Mouse (Mus musculus) kidney, adult 2 months (tissue): ENCODE measurements around the gene Ldlrap1. TPM values are rescaled to one million over a fixed set of nuclear protein-coding genes. Genes with fewer than 3 reads are reported as not detected.
A peak's percentile ranks its signal among the peaks of the same experiment; 100 is the strongest.

Experiments
- DNase-seq: peaks from one replicate; pipeline ENCODE4 v3.0.0; 2021
- H3K27ac ChIP-seq: fragments of 200-500 bp; 2 replicates; pipeline ENCODE4 v1.5.1; 2012; ENCODE audit warnings: low read depth, low read length, control low read depth, inconsistent platforms; ENCODE audit not compliant: insufficient read depth
- H3K27me3 ChIP-seq: fragments of 200-500 bp; replicated peaks from 2 replicates; pipeline ENCODE4 v1.6.1; 2012; ENCODE audit warnings: mild to moderate bottlenecking, moderate library complexity, low read length, inconsistent platforms; ENCODE audit not compliant: control insufficient read depth, insufficient read depth
- H3K36me3 ChIP-seq: fragments of 200-500 bp; 2 replicates; pipeline ENCODE4 v1.6.1; 2012; ENCODE audit warnings: mild to moderate bottlenecking, moderate library complexity, low read length, inconsistent platforms; ENCODE audit not compliant: control insufficient read depth, insufficient read depth
- H3K4me1 ChIP-seq: fragments of 200-500 bp; 2 replicates; pipeline ENCODE4 v1.6.1; 2011; ENCODE audit warnings: low read length; ENCODE audit not compliant: control insufficient read depth, insufficient read depth
- H3K4me3 ChIP-seq: fragments of 200-500 bp; 2 replicates; pipeline ENCODE4 v1.5.1; 2011; ENCODE audit warnings: mild to moderate bottlenecking, low read depth, low read length, control low read depth; ENCODE audit not compliant: insufficient read depth
- CTCF ChIP-seq: fragments of 200-500 bp; conservative IDR thresholded peaks from 2 replicates; pipeline ENCODE4 v1.5.1; 2011; ENCODE audit warnings: low read depth, mild to moderate bottlenecking, control low read depth, low read length, moderate library complexity, mixed read lengths; ENCODE audit not compliant: insufficient read depth, insufficient read length
- POLR2A ChIP-seq: fragments of 200-500 bp; IDR thresholded peaks from one replicate; pipeline ENCODE4 v1.6.1; 2011; ENCODE audit warnings: low read depth, low read length, control low read depth
- WGBS: fragments of 180-500 bp; shearing (Covaris S2); methylation state at CpG from one replicate; pipeline ENCODE4 v1.1.7; 2018; 5-methylcytosine and 5-hydroxymethylcytosine counted together
- polyA plus RNA-seq: library from polyadenylated mRNA; depleted of rRNA; stranded (reverse); fragments of >200 nt; gene quantifications from 2 replicates; pipeline ENCODE4 v1.2.3, GENCODE M21; 2012

Gene Ldlrap1
- polyA plus RNA-seq, 1 experiment: 22.0 TPM

DNA sequence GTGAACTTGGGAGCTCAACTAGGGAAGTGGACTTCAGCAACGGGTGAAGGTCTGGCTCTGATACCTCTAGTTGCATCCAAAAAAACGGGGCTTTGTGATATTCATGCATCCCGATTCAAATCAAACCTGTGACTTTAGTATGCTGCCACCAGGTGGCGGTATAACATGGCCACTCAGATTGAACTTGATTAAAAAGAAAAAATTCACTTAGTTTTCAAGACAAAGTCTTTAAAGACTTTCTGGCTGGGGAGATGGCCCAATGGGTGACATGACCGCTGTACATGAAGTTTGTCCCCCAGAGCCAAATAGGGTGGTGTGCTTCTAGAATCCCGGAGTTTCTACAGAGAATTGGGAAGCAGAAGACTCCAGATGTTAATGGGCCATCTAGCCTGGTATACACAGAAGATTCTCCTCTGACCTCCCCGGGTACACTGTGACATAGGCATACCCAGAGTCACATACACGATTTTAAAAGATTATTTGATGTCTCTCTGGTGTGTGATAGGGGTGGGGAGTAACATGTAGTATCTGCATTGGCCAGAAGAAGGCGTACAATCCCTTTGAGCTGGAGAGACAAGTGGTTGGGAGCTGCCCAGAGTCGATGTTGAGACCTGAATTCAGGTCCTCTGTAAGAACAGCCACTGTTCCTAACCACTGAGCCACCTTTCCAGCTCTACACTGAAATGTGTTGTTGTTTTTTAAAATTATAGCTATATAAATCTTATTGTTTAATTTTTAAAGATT, 25.6 kb upstream of the Ldlrap1 start:
- H3K36me3 ChIP-seq: no peaks in the 10 kb centered on the region
- H3K27ac ChIP-seq: no peak overlapping the region
- WGBS: 31% methylated on average over 10 of the region's 10 CpGs
- DNase-seq: peak; percentile 74
- no peaks in the 10 kb centered on the region for H3K27me3 ChIP-seq
- peaks cover 6% of the 10 kb centered on the region; the same call in 1 of the 2 replicates for H3K4me1 ChIP-seq
- H3K4me3 ChIP-seq: no peak overlapping the region
- peak; percentile 27; the same call in 1 of the 2 replicates for TF ChIP-seq CTCF
- no peak for TF ChIP-seq POLR2A

DNA sequence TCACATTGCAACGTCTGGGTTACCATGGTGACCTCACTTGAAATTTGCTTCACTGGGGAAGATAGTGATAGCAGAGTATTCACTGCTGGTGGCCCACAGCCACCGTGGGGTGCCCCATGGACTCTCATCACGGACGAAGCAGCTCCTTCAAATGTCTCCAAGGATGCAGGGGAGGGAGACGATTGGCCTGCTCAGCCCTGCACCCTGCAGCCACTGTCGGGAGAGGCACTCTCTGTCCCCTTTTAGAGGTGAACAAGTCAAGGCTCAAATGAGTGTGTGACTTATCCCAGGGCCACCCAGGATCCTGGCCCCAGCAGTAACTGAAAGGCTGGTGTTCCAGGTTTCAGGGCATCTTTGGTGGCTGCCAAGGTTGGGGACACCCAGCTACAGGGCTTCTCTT, 23.9 kb upstream of the Ldlrap1 start:
- H3K27ac ChIP-seq: no peak overlapping the region
- DNase-seq: no peak
- H3K36me3 ChIP-seq: no peaks in the 10 kb centered on the region
- H3K4me1 ChIP-seq: no peaks in the 10 kb centered on the region; the same call in 1 of the 2 replicates
- H3K27me3 ChIP-seq: no peaks in the 10 kb centered on the region
- WGBS: 79% methylated on average over 6 of the region's 6 CpGs
- H3K4me3 ChIP-seq: no peak overlapping the region
- no peak for TF ChIP-seq POLR2A
- no peak for TF ChIP-seq CTCF

DNA sequence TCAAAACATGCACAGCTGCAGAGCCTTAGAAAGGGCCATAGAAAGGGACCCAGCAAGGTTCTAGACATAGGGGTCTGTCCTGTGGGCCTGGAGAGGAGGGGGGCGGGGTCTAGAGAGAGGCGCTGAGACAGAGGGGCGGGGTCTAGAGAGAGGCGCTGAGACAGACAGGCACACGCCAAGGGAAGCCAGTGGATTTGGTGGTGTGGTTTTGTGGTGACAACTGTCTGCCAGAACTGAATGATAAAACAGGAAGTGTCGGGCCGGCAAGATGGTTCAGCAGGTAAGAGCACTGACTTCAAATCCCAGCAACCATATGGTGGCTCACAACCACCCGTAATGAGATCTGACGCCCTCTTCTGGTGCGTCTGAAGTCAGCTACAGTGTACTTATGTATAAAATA, 19.1 kb upstream of the Ldlrap1 start:
- no peak for TF ChIP-seq POLR2A
- no peak for TF ChIP-seq CTCF
- DNase-seq: no peak
- Histone ChIP-seq H3K4me1 (no peaks in the 10 kb centered on the region), H3K36me3 (no peaks in the 10 kb centered on the region), H3K27ac (no peak overlapping the region), H3K27me3 (no peaks in the 10 kb centered on the region), H3K4me3 (no peak overlapping the region)
- 72% methylated on average over 10 of the region's 10 CpGs for WGBS

DNA sequence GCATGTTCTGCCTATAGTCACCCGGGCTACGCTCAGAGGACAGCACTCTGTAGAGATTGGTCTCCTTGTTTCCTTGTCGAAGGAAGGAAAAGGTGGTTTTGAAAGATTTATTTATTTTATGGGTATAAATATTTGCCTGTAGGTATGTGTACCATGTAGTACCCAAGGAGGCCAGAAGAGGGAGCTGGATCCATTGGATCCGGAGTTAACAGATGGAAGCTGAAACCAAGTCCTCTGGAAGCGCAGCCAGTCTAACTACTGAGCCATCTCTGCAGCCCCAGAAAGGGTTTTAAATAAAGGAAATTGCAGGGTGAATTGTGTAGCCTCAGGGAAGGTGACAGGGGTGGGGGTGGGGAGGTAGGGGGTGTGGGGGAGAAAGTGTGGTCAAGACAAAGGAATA, 16.9 kb upstream of the Ldlrap1 start:
- TF ChIP-seq CTCF (0 out of 2 replicates have a peak, but pooled peaks have one; percentile 15), POLR2A (no peak)
- Histone ChIP-seq H3K4me1 (no peaks in the 10 kb centered on the region), H3K36me3 (no peaks in the 10 kb centered on the region), H3K27ac (no peak overlapping the region), H3K27me3 (no peaks in the 10 kb centered on the region), H3K4me3 (no peak overlapping the region)
- 67% methylated on average over 5 of the region's 5 CpGs for WGBS
- DNase-seq: peak; percentile 41

DNA sequence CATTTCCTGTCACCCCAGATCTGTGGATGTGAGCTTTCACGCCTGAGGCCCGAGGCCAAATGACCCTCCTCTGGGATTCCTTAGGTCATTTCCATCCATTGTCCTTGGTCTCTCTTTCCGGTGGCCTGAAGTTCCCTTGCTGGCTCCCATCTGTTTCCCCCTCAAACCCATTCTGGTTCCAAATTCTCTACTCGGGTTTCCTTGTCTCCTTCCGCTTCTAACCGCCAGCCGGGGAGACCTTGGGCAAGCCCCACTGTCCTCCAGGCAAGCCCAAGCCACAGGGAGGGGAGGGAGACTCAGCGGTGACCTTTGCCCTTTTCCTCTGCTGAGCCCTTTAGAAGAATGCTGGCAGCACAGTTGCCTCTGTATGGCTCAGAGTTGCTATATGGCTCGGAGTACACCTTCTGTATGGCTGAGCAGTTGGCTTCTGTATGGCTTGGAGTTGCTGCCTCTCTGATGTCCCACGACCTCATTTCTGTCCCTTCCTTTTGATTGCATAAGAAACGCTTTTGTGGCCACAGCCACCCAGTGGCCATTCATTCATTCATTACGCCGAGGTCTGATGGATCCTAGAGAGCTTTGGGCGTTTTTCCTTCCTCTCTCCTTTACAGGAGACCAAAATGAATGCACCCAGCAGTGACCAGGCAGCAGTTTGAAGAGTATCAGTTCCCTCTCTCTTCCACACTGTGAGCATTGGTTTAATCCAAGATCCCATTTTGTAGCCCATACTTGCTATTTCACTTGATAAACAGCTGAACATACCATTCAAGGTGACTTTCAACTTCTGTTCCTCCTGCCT, 11.5 kb upstream of the Ldlrap1 start:
- TF ChIP-seq CTCF: peak; percentile 12; the same call in 1 of the 2 replicates
- no peak for TF ChIP-seq POLR2A
- Histone ChIP-seq H3K27ac (no peak overlapping the region), H3K4me1 (0 out of 2 replicates have a peak, but pooled peaks cover 3% of the 10 kb centered on the region), H3K36me3 (no peaks in the 10 kb centered on the region), H3K27me3 (no peaks in the 10 kb centered on the region), H3K4me3 (no peak overlapping the region)
- WGBS: 44% methylated on average over 14 of the region's 14 CpGs
- DNase-seq: peak; percentile 87

DNA sequence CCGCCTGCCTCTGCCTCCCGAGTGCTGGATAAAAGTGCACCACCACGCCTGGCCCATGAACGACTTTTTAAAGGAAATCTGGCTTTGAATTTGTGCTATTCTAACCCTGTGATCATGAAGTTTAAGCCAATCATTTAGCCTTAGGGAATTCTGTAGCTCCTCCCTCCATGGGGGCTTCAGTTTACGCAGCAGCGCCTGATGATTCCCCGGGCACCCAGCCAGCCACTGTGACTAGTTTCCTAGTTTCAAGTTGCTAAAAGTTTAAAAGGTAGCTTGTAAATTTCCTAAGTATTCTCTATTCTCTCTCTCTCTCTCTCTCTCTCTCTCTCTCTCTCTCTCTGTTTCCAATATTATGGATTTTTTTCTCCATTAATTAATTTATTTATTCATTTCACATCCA, 8.4 kb upstream of the Ldlrap1 start:
- no peak overlapping the region for H3K4me3 ChIP-seq
- no peaks in the 10 kb centered on the region for H3K27me3 ChIP-seq
- WGBS: 55% methylated on average over 7 of the region's 7 CpGs
- no peak overlapping the region for H3K27ac ChIP-seq
- no peak for DNase-seq
- TF ChIP-seq CTCF (no peak), POLR2A (no peak)
- no peaks in the 10 kb centered on the region for H3K36me3 ChIP-seq
- H3K4me1 ChIP-seq: 0 out of 2 replicates have a peak, but pooled peaks cover 3% of the 10 kb centered on the region
